ENCODE assay signal across 10 mouse cellular contexts in genomic region chr5:116809001-116809759, GRCm38 (mm10).
DNase-seq lines count a peak whose midpoint lies in the region; ATAC-seq and TF ChIP-seq lines count a peak whose summit lies in the region.
"Had no signal": no experiment of that assay in that cellular context is flagged by ENCODE, and none has a peak within 500 bp of the region (broad histone marks: within the 10 kb centered on the region; RNA-seq: fewer than 3 reads in every experiment).

No protein-coding gene starts in this region.

- H3K4me1 ChIP-seq in forebrain, embryonic 11.5 days (replicated peaks; ENCODE audit: control insufficient read depth, insufficient read depth, low read length), result peaks cover 6% of the 10 kb centered on the region
- H3K4me1 ChIP-seq in midbrain, postnatal 0 days (ENCODE audit: insufficient read depth, low read length), result peaks cover 14% of the 10 kb centered on the region

- peak overlapping the region; percentile 35; the same call in 1 of the 2 replicates for H3K4me2 ChIP-seq in forebrain, embryonic 11.5 days (ENCODE audit: low read depth, low read length, severe bottlenecking)
- peak overlapping the region; percentile 18; the same call in 1 of the 2 replicates for H3K4me2 ChIP-seq in midbrain, postnatal 0 days (ENCODE audit: low read depth, low read length, poor library complexity, severe bottlenecking)

- TF ChIP-seq CTCF in brain, embryonic 14.5 days (IDR thresholded peaks at IDR 0.05; ENCODE audit: borderline replicate concordance, extremely low read depth, insufficient read depth, insufficient read length), result no peak
- TF ChIP-seq CTCF in midbrain, postnatal 0 days (IDR thresholded peaks at IDR 0.05), result no peak

- H3K9me3 ChIP-seq in forebrain, embryonic 11.5 days (ENCODE audit: control insufficient read depth, low read length), result no peaks in the 10 kb centered on the region
- no peaks in the 10 kb centered on the region for H3K9me3 ChIP-seq in midbrain, postnatal 0 days (ENCODE audit: low read length)

- DNase-seq in brain, embryonic 14.5 days (ENCODE audit: low read depth), result peak; percentile 96
- DNase-seq in forebrain, embryonic 11.5 days (ENCODE audit: low spot score), result peak; percentile 87
- peak; percentile 12 for DNase-seq in layer of hippocampus, adult 9-11 months
- peak; percentile 88 for DNase-seq in midbrain, postnatal 0 days (ENCODE audit: low spot score)
- no peak for DNase-seq in adrenal gland, postnatal 25 days
- no peak for DNase-seq in adrenal gland, postnatal 10 days
- no peak for DNase-seq in adrenal gland, adult 8-10 months
- no peak for DNase-seq in adipocyte (ENCODE audit: low spot score)
- DNase-seq: adrenal gland, postnatal 36 days had no signal

- peak; percentile 15; the same call in 1 of the 2 replicates for TF ChIP-seq POLR2A in brain, embryonic 14.5 days (IDR thresholded peaks at IDR 0.05; ENCODE audit: borderline replicate concordance, extremely low read depth, insufficient read depth, insufficient read length, poor library complexity, severe bottlenecking)

- H3K9ac ChIP-seq in forebrain, embryonic 11.5 days (ENCODE audit: low read length), result peak overlapping the region; percentile 27
- H3K9ac ChIP-seq in midbrain, postnatal 0 days (replicated peaks; ENCODE audit: low read length, poor library complexity, severe bottlenecking), result 0 out of 2 replicates have a peak overlapping the region, but pooled peaks have one; percentile 19

- peak overlapping the region; percentile 73 for H3K27ac ChIP-seq in forebrain, embryonic 11.5 days (ENCODE audit: low read depth, low read length)
- H3K27ac ChIP-seq in midbrain, postnatal 0 days (ENCODE audit: low read depth, low read length), result peak overlapping the region; percentile 81

- no peaks in the 10 kb centered on the region for H3K27me3 ChIP-seq in forebrain, embryonic 11.5 days (ENCODE audit: control insufficient read depth, insufficient read depth, low read length)
- H3K27me3 ChIP-seq in midbrain, postnatal 0 days (ENCODE audit: insufficient read depth, low read length), result no peaks in the 10 kb centered on the region

- H3K4me3 ChIP-seq in forebrain, embryonic 11.5 days (ENCODE audit: low read depth, low read length), result 0 out of 2 replicates have a peak overlapping the region, but pooled peaks have one; percentile 4
- no peak overlapping the region for H3K4me3 ChIP-seq in midbrain, postnatal 0 days (ENCODE audit: low read depth, low read length)

- ATAC-seq in forebrain, embryonic 11.5 days (replicated peaks; ENCODE audit: low FRiP score), result peak; percentile 90
- peak; percentile 85 for ATAC-seq in midbrain, postnatal 0 days (ENCODE audit: low FRiP score)
- ATAC-seq: inflammation-experienced regulatory T-cells, adult 6 months had no signal

- WGBS in forebrain, embryonic 11.5 days, result 13% methylated on average over 17 of the region's 17 CpGs
- WGBS in midbrain, postnatal 0 days, result 8% methylated on average over 17 of the region's 17 CpGs

- H3K36me3 ChIP-seq in forebrain, embryonic 11.5 days (ENCODE audit: control insufficient read depth, insufficient read depth, low read length), result no peaks in the 10 kb centered on the region
- H3K36me3 ChIP-seq in midbrain, postnatal 0 days (ENCODE audit: insufficient read depth, low read length), result no peaks in the 10 kb centered on the region

Comparison
In these comparisons a context has a peak if more than half of its experiments do, and no peak if none do; other contexts are left out.
1. DNase-seq: peak in brain, embryonic 14.5 days (single experiment), forebrain, embryonic 11.5 days (single experiment), layer of hippocampus, adult 9-11 months (single experiment) and midbrain, postnatal 0 days (single experiment); none in adrenal gland, postnatal 25 days (single experiment), adrenal gland, postnatal 10 days (single experiment), adrenal gland, adult 8-10 months (single experiment) and adipocyte (single experiment).